Mouse (Mus musculus) c-Kit-positive CD71-positive TER-119-positive erythroid progenitor cells, embryonic 14.5 days (primary cell): ENCODE measurements around the gene Gng7.

Experiments
- DNase-seq: peaks from one replicate; pipeline ENCODE4 v3.0.0-alpha.2; 2013; ENCODE audit warnings: low spot score

Gng7 gene

DNA sequence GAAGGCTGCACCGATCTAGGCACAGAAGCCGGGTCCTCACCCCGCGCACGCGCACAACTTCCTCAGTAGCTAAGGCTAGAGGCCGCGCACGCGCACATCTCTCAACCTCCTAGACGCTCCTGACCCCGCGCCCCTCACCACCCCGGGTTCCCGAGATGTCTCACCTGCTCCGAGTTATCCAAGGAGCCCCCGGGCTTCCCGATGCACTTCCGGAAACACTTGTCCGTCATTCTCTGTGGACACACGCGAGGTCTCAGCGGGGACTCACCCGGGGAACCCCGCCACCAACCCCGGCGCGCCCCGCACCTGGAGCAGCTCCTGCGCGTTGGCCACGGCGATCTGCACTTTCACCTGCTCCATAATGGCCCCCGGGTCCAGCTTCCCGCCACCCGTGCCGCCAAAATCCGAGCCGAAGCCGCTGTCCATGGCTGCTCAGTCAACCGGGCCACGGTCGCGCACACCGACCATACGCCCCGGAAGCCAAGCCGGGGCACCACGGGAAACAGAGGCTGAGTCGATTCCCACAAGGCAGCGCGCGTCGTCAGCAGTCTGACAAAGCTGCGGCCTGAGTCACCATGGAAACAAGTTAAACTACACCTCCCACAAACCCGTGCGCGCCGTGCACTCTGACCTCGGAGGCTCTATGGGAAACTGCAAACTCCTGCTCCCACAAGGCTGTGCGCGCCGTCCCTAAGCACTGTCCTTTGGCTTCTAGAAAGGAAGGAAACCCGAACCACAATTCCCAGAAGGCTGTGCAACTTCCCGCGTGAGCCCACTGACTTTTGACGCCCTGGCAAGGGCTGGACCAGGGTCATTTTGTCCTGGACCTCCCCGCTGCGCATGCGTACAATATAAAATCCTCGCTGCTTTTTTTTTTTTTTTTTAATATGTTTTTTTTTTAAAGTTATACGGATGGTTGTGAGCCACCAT lies 114.2 kb downstream of the Gng7 start, which contains the start of gene Timm13:
Gene Timm13, minus strand, starts transcription at position 652 of the 930 bp plus-strand sequence.
- peak; percentile 99 for DNase-seq

DNA sequence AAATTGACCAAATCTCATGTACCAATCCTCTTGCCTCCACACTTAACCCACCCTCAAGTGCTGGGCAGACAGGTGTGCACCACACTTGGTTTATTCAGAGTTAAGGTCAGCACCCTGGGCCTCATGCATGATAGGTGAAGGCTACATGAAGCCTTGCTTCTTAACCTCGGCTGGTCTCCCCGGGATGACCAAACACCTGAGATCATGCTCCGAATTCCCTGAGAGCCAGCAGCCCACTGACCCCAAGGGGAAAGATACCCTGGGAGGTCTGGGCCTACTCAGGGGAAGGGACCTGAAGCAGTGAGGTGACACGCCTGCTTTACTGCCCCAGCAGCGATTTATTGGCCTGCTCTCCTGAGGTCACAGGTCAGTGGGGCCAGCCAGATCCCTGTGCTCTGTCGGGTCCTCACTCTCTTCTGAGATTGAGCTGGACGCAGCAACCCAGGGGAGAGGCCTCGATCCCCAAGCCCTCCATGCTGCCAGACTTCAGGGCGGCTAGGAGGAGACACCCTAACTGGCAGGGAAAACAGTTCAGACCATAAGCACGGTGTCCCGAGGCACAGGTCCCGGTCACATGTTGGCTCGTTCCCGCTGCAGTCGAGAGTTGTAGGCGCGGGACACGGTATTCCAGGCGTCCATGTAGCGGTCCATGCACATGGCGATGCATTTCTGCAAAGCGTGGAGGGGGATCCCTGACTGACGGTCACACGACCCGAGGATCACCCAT lies 115.0 kb downstream of the Gng7 start:
- DNase-seq: no peak

DNA sequence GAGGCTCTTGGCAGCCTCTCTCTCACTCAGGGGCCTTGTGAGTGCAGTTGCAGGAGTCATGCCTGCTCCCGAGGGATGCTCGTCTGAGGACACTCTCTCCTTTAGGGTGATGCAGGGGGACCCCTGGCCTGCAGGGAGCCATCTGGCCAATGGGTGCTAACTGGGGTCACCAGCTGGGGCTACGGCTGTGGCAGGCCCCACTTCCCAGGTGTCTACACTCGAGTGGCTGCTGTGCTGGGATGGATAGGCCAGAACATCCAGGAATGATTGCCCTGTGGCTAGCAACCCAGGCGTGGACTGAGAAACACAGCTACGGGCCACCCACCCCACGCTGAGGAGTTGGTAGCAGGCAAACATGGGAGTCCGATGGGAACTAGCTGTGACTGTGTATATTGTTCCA lies 115.7 kb downstream of the Gng7 start:
- no peak for DNase-seq
